Mouse (Mus musculus) ES-E14 (cell line): ENCODE results near the gene Smim24.

Experiments used
- CHD2 ChIP-seq: IDR thresholded peaks from 2 replicates; pipeline ENCODE4 v1.6.1; 2014; ENCODE audit warnings: mild to moderate bottlenecking, low read depth, low read length, inconsistent platforms
- HCFC1 ChIP-seq: IDR thresholded peaks from 2 replicates; pipeline ENCODE4 v1.6.1; 2012; ENCODE audit warnings: low read length, inconsistent platforms, borderline replicate concordance; ENCODE audit not compliant: insufficient read depth
- MAFK ChIP-seq: IDR thresholded peaks from 2 replicates; pipeline ENCODE4 v1.6.1; 2014; ENCODE audit warnings: mild to moderate bottlenecking, low read depth, low read length, inconsistent platforms; ENCODE audit not compliant: insufficient read depth
- ZC3H11A ChIP-seq: IDR thresholded peaks from 2 replicates; pipeline ENCODE4 v1.6.1; 2012; ENCODE audit warnings: low read depth, mild to moderate bottlenecking, inconsistent platforms, low read length, borderline replicate concordance

- no peak for TF ChIP-seq ZC3H11A
- no peak for TF ChIP-seq MAFK
- TF ChIP-seq HCFC1 = no peak
- no peak for TF ChIP-seq CHD2
Measured at GRCm38 (mm10) chr10:81430831-81431525, 38.1 kb downstream of the Smim24 start.
